In the genomic region with DNA sequence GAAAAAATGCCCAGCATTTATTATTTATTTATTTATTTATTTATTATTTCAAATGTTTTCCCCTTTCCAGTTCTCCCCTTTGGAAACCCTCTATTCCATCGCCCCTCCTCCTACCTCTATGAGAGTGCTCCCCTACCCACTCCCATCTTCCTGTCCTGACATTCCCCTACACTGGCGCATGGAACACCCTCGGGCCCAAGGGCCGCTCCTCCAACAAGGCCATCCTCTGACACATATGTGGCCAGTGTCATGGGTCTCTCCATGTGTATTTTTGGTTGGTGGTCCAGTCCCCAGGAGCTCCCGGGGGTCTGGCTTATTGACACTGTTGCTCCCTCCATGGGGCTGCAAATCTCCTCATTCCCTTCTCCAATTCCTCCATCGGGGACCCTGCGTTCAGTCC, we compare ENCODE assay signal across 18 mouse cellular contexts. TPM values are rescaled to one million over a fixed set of nuclear protein-coding genes. Genes with fewer than 3 reads are reported as not detected.
DNase-seq lines count a peak whose midpoint lies in the region; ATAC-seq lines count a peak whose summit lies in the region.
"Had no signal": no experiment of that assay in that cellular context is flagged by ENCODE, and none has a peak within 500 bp of the region (broad histone marks: within the 10 kb centered on the region; RNA-seq: fewer than 3 reads in every experiment).

No protein-coding gene starts in this region.

- H3K27me3 ChIP-seq in hindbrain, embryonic 14.5 days (ENCODE audit: control insufficient read depth, insufficient read depth, low read length): no peaks in the 10 kb centered on the region
- no peaks in the 10 kb centered on the region for H3K27me3 ChIP-seq in hindbrain, embryonic 10.5 days (ENCODE audit: insufficient read depth, poor library complexity, severe bottlenecking)
- H3K27me3 ChIP-seq in limb, embryonic 11.5 days (ENCODE audit: control insufficient read depth, insufficient read depth, low read length): no peaks in the 10 kb centered on the region
- no peaks in the 10 kb centered on the region for H3K27me3 ChIP-seq in limb, embryonic 10.5 days (ENCODE audit: low read depth, poor library complexity, severe bottlenecking)
- H3K27me3 ChIP-seq in intestine, embryonic 16.5 days (replicated peaks; ENCODE audit: control insufficient read depth, insufficient read depth, low read length): no peaks in the 10 kb centered on the region
- no peaks in the 10 kb centered on the region for H3K27me3 ChIP-seq in stomach, embryonic 15.5 days (replicated peaks)
- H3K27me3 ChIP-seq in midbrain, embryonic 16.5 days (ENCODE audit: control insufficient read depth, insufficient read depth, low read depth, low read length): no peaks in the 10 kb centered on the region
- H3K27me3 ChIP-seq: hindbrain, embryonic 13.5 days; liver, embryonic 13.5 days; midbrain, embryonic 12.5 days had no signal

- H3K27ac ChIP-seq in hindbrain, embryonic 14.5 days: no peak overlapping the region
- no peak overlapping the region for H3K27ac ChIP-seq in hindbrain, embryonic 10.5 days
- no peak overlapping the region for H3K27ac ChIP-seq in limb, embryonic 11.5 days (replicated peaks; ENCODE audit: low read depth, low read length)
- no peak overlapping the region for H3K27ac ChIP-seq in limb, embryonic 10.5 days
- peak overlapping the region; percentile 59; the same call in 1 of the 2 replicates for H3K27ac ChIP-seq in intestine, embryonic 16.5 days (ENCODE audit: low read length)
- H3K27ac ChIP-seq in stomach, embryonic 15.5 days: peak overlapping the region; percentile 21; the same call in 1 of the 2 replicates
- H3K27ac ChIP-seq in midbrain, embryonic 16.5 days (ENCODE audit: low read length): no peak overlapping the region
- H3K27ac ChIP-seq: forebrain, embryonic 10.5 days; hindbrain, embryonic 13.5 days; liver, embryonic 13.5 days; midbrain, embryonic 12.5 days had no signal

- no peak overlapping the region for H3K9ac ChIP-seq in hindbrain, embryonic 14.5 days
- no peak overlapping the region for H3K9ac ChIP-seq in limb, embryonic 11.5 days (ENCODE audit: low read length)
- H3K9ac ChIP-seq in intestine, embryonic 16.5 days (ENCODE audit: low read depth, low read length): no peak overlapping the region
- H3K9ac ChIP-seq in stomach, embryonic 15.5 days: no peak overlapping the region
- H3K9ac ChIP-seq in midbrain, embryonic 16.5 days (ENCODE audit: low read depth, low read length): no peak overlapping the region
- H3K9ac ChIP-seq: hindbrain, embryonic 13.5 days; liver, embryonic 13.5 days; midbrain, embryonic 12.5 days had no signal

- no peak overlapping the region for H3K4me2 ChIP-seq in hindbrain, embryonic 14.5 days (replicated peaks)
- no peak overlapping the region for H3K4me2 ChIP-seq in limb, embryonic 11.5 days (ENCODE audit: low read depth, severe bottlenecking)
- no peak overlapping the region for H3K4me2 ChIP-seq in intestine, embryonic 16.5 days (ENCODE audit: low read depth, low read length)
- H3K4me2 ChIP-seq in stomach, embryonic 15.5 days: no peak overlapping the region
- no peak overlapping the region for H3K4me2 ChIP-seq in midbrain, embryonic 16.5 days (ENCODE audit: low read length)
- H3K4me2 ChIP-seq: hindbrain, embryonic 13.5 days; liver, embryonic 13.5 days; midbrain, embryonic 12.5 days had no signal

- 92% methylated on average over 7 of the region's 7 CpGs for WGBS in hindbrain, embryonic 14.5 days
- 92% methylated on average over 7 of the region's 7 CpGs for WGBS in hindbrain, embryonic 10.5 days
- 92% methylated on average over 7 of the region's 7 CpGs for WGBS in limb, embryonic 11.5 days
- WGBS in limb, embryonic 10.5 days: 94% methylated on average over 7 of the region's 7 CpGs
- WGBS in intestine, embryonic 16.5 days: 88% methylated on average over 7 of the region's 7 CpGs
- 80% methylated on average over 7 of the region's 7 CpGs for WGBS in stomach, embryonic 15.5 days
- 93% methylated on average over 7 of the region's 7 CpGs for WGBS in midbrain, embryonic 16.5 days

- ATAC-seq in hindbrain, embryonic 14.5 days (ENCODE audit: low FRiP score): peak; percentile 48; the same call in 1 of the 2 replicates
- 0 out of 2 replicates have a peak, but pooled peaks have one; percentile 60 for ATAC-seq in limb, embryonic 11.5 days (ENCODE audit: insufficient number of reproducible peaks, low FRiP score, low TSS enrichment, low read depth)
- no peak for ATAC-seq in intestine, embryonic 16.5 days
- 0 out of 2 replicates have a peak, but pooled peaks have one; percentile 53 for ATAC-seq in stomach, embryonic 15.5 days (ENCODE audit: insufficient read depth, low FRiP score, low read depth)
- ATAC-seq in midbrain, embryonic 16.5 days: no peak
- ATAC-seq: forebrain, embryonic 16.5 days had no signal

- no peak overlapping the region for H3K4me3 ChIP-seq in hindbrain, embryonic 14.5 days (replicated peaks; ENCODE audit: low read length)
- no peak overlapping the region for H3K4me3 ChIP-seq in hindbrain, embryonic 10.5 days
- H3K4me3 ChIP-seq in limb, embryonic 11.5 days (ENCODE audit: low read depth, low read length): no peak overlapping the region
- H3K4me3 ChIP-seq in limb, embryonic 10.5 days: no peak overlapping the region
- no peak overlapping the region for H3K4me3 ChIP-seq in intestine, embryonic 16.5 days (ENCODE audit: low read length)
- no peak overlapping the region for H3K4me3 ChIP-seq in stomach, embryonic 15.5 days (replicated peaks)
- H3K4me3 ChIP-seq in midbrain, embryonic 16.5 days (ENCODE audit: low read depth, low read length): no peak overlapping the region
- H3K4me3 ChIP-seq: forebrain, embryonic 10.5 days; hindbrain, embryonic 13.5 days; liver, embryonic 13.5 days; midbrain, embryonic 12.5 days had no signal

- H3K4me1 ChIP-seq in hindbrain, embryonic 14.5 days (replicated peaks; ENCODE audit: control insufficient read depth, insufficient read depth, low read length): no peaks in the 10 kb centered on the region
- H3K4me1 ChIP-seq in hindbrain, embryonic 10.5 days (replicated peaks): no peaks in the 10 kb centered on the region
- no peaks in the 10 kb centered on the region for H3K4me1 ChIP-seq in limb, embryonic 11.5 days (ENCODE audit: control insufficient read depth, insufficient read depth, low read length)
- no peaks in the 10 kb centered on the region for H3K4me1 ChIP-seq in limb, embryonic 10.5 days
- H3K4me1 ChIP-seq in intestine, embryonic 16.5 days (ENCODE audit: control insufficient read depth, insufficient read depth, low read length): peaks cover 2% of the 10 kb centered on the region; the same call in 1 of the 2 replicates
- peaks cover 5% of the 10 kb centered on the region; the same call in 1 of the 2 replicates for H3K4me1 ChIP-seq in stomach, embryonic 15.5 days
- no peaks in the 10 kb centered on the region for H3K4me1 ChIP-seq in midbrain, embryonic 16.5 days (ENCODE audit: control insufficient read depth, insufficient read depth, low read length)
- H3K4me1 ChIP-seq: forebrain, embryonic 10.5 days; hindbrain, embryonic 13.5 days; liver, embryonic 13.5 days; midbrain, embryonic 12.5 days had no signal

- no peaks in the 10 kb centered on the region for H3K36me3 ChIP-seq in hindbrain, embryonic 14.5 days (replicated peaks; ENCODE audit: control insufficient read depth, insufficient read depth)
- H3K36me3 ChIP-seq in hindbrain, embryonic 10.5 days: no peaks in the 10 kb centered on the region
- no peaks in the 10 kb centered on the region for H3K36me3 ChIP-seq in limb, embryonic 11.5 days (ENCODE audit: control insufficient read depth, insufficient read depth, low read length)
- no peaks in the 10 kb centered on the region for H3K36me3 ChIP-seq in limb, embryonic 10.5 days
- H3K36me3 ChIP-seq in intestine, embryonic 16.5 days (ENCODE audit: control insufficient read depth, insufficient read depth, low read length): no peaks in the 10 kb centered on the region
- H3K36me3 ChIP-seq in stomach, embryonic 15.5 days: no peaks in the 10 kb centered on the region
- no peaks in the 10 kb centered on the region for H3K36me3 ChIP-seq in midbrain, embryonic 16.5 days (ENCODE audit: control insufficient read depth, insufficient read depth, low read length)
- H3K36me3 ChIP-seq: forebrain, embryonic 10.5 days; hindbrain, embryonic 13.5 days; liver, embryonic 13.5 days; midbrain, embryonic 12.5 days had no signal

- H3K9me3 ChIP-seq in hindbrain, embryonic 14.5 days (ENCODE audit: control insufficient read depth, low read length): no peaks in the 10 kb centered on the region
- no peaks in the 10 kb centered on the region for H3K9me3 ChIP-seq in hindbrain, embryonic 10.5 days
- H3K9me3 ChIP-seq in limb, embryonic 11.5 days (ENCODE audit: control insufficient read depth, low read length): no peaks in the 10 kb centered on the region
- H3K9me3 ChIP-seq in limb, embryonic 10.5 days (replicated peaks): no peaks in the 10 kb centered on the region
- no peaks in the 10 kb centered on the region for H3K9me3 ChIP-seq in intestine, embryonic 16.5 days (ENCODE audit: control insufficient read depth, low read length)
- H3K9me3 ChIP-seq in stomach, embryonic 15.5 days: no peaks in the 10 kb centered on the region
- no peaks in the 10 kb centered on the region for H3K9me3 ChIP-seq in midbrain, embryonic 16.5 days (replicated peaks; ENCODE audit: control insufficient read depth, low read length, poor library complexity, severe bottlenecking)
- H3K9me3 ChIP-seq: forebrain, embryonic 10.5 days; hindbrain, embryonic 13.5 days; liver, embryonic 13.5 days; midbrain, embryonic 12.5 days had no signal

- no peak for DNase-seq in hindbrain, embryonic 14.5 days (ENCODE audit: low spot score)
- no peak for DNase-seq in hindbrain, embryonic 10.5 days (ENCODE audit: low spot score)
- DNase-seq in limb, embryonic 11.5 days (ENCODE audit: low spot score): no peak
- no peak for DNase-seq in limb, embryonic 10.5 days (ENCODE audit: low spot score)
- DNase-seq: cerebellum, adult 11 months; cerebellum, adult 9-11 months; gastrocnemius, postnatal 10 days; liver, embryonic 13.5 days; thymus, postnatal 25 days had no signal

RNA-seq across cellular contexts. Expression of a gene that starts 12.3 kb away (rescaled TPM):
- polyA plus RNA-seq in hindbrain, embryonic 14.5 days (2014; fragmentation: Nextera tagmentation; extraction: Ambion mirVana): 0.08 and 0.25 TPM in 2 replicates
- 0.07 TPM in 1 of 2 replicates, not detected in the other for polyA plus RNA-seq in hindbrain, embryonic 10.5 days (2016; fragmentation: Nextera tagmentation; extraction: Ambion mirVana)
- 0.07 and 0.08 TPM in 2 replicates for polyA plus RNA-seq in limb, embryonic 11.5 days (2014; fragmentation: Nextera tagmentation; extraction: Ambion mirVana)
- not detected in 2 replicates for polyA plus RNA-seq in limb, embryonic 10.5 days (2016; fragmentation: Nextera tagmentation; extraction: Ambion mirVana)
- polyA plus RNA-seq in intestine, embryonic 16.5 days (2015; fragmentation: Nextera tagmentation; extraction: Ambion mirVana): 0.44 and 0.95 TPM in 2 replicates
- 8.3 and 11.7 TPM in 2 replicates for polyA plus RNA-seq in stomach, embryonic 15.5 days (2015; fragmentation: Nextera tagmentation; extraction: Ambion mirVana)
- 0.14 and 0.38 TPM in 2 replicates for polyA plus RNA-seq in midbrain, embryonic 16.5 days (2015; fragmentation: Nextera tagmentation; extraction: Ambion mirVana)
- polyA plus RNA-seq: adrenal gland, adult 2 months; C2C12; forebrain, embryonic 16.5 days; midbrain, embryonic 12.5 days had no signal

RNA-seq across cellular contexts. Expression of a gene that starts 25.3 kb away (rescaled TPM):
- polyA plus RNA-seq in hindbrain, embryonic 14.5 days (2014; fragmentation: Nextera tagmentation; extraction: Ambion mirVana): not detected in 2 replicates
- polyA plus RNA-seq in hindbrain, embryonic 10.5 days (2016; fragmentation: Nextera tagmentation; extraction: Ambion mirVana): not detected in 2 replicates
- not detected in 2 replicates for polyA plus RNA-seq in limb, embryonic 11.5 days (2014; fragmentation: Nextera tagmentation; extraction: Ambion mirVana)
- polyA plus RNA-seq in limb, embryonic 10.5 days (2016; fragmentation: Nextera tagmentation; extraction: Ambion mirVana): not detected in 2 replicates
- polyA plus RNA-seq in intestine, embryonic 16.5 days (2015; fragmentation: Nextera tagmentation; extraction: Ambion mirVana): not detected in 2 replicates
- 0.06 TPM in 1 of 2 replicates, not detected in the other for polyA plus RNA-seq in stomach, embryonic 15.5 days (2015; fragmentation: Nextera tagmentation; extraction: Ambion mirVana)
- polyA plus RNA-seq in midbrain, embryonic 16.5 days (2015; fragmentation: Nextera tagmentation; extraction: Ambion mirVana): not detected in 2 replicates
- polyA plus RNA-seq: C2C12; forebrain, embryonic 10.5 days; forebrain, embryonic 16.5 days; hindbrain, embryonic 13.5 days; midbrain, embryonic 12.5 days had no signal

RNA-seq across cellular contexts. Expression of a gene that starts 43.8 kb away (rescaled TPM):
- polyA plus RNA-seq in hindbrain, embryonic 14.5 days (2014; fragmentation: Nextera tagmentation; extraction: Ambion mirVana): not detected in 2 replicates
- polyA plus RNA-seq in hindbrain, embryonic 10.5 days (2016; fragmentation: Nextera tagmentation; extraction: Ambion mirVana): not detected in 2 replicates
- polyA plus RNA-seq in limb, embryonic 11.5 days (2014; fragmentation: Nextera tagmentation; extraction: Ambion mirVana): not detected in 2 replicates
- not detected in 2 replicates for polyA plus RNA-seq in limb, embryonic 10.5 days (2016; fragmentation: Nextera tagmentation; extraction: Ambion mirVana)
- 0.37 and 0.66 TPM in 2 replicates for polyA plus RNA-seq in intestine, embryonic 16.5 days (2015; fragmentation: Nextera tagmentation; extraction: Ambion mirVana)
- 0.08 TPM in 1 of 2 replicates, not detected in the other for polyA plus RNA-seq in stomach, embryonic 15.5 days (2015; fragmentation: Nextera tagmentation; extraction: Ambion mirVana)
- not detected in 2 replicates for polyA plus RNA-seq in midbrain, embryonic 16.5 days (2015; fragmentation: Nextera tagmentation; extraction: Ambion mirVana)
- polyA plus RNA-seq: adrenal gland, adult 2 months; forebrain, embryonic 10.5 days; forebrain, embryonic 16.5 days; hindbrain, embryonic 13.5 days; liver, embryonic 13.5 days; midbrain, embryonic 12.5 days had no signal

Comparison
In these comparisons a context has a peak if more than half of its experiments do, and no peak if none do; other contexts are left out.
1. ATAC-seq: peak in hindbrain, embryonic 14.5 days (single experiment), limb, embryonic 11.5 days (single experiment) and stomach, embryonic 15.5 days (single experiment); none in intestine, embryonic 16.5 days (single experiment) and midbrain, embryonic 16.5 days (single experiment).
2. H3K27ac ChIP-seq: peak in intestine, embryonic 16.5 days (single experiment) and stomach, embryonic 15.5 days (single experiment); none in hindbrain, embryonic 14.5 days (single experiment), hindbrain, embryonic 10.5 days (single experiment), limb, embryonic 11.5 days (single experiment), limb, embryonic 10.5 days (single experiment) and midbrain, embryonic 16.5 days (single experiment).